Comparison of ENCODE assay signal across 19 mouse cellular contexts in genomic region chr1:81850462-81851144, GRCm38 (mm10).
DNase-seq lines count a peak whose midpoint lies in the region; ATAC-seq lines count a peak whose summit lies in the region.
"Had no signal": no experiment of that assay in that cellular context is flagged by ENCODE, and none has a peak within 500 bp of the region (broad histone marks: within the 10 kb centered on the region; RNA-seq: fewer than 3 reads in every experiment).

No protein-coding gene starts in this region.

- H3K27ac ChIP-seq in hindbrain, embryonic 13.5 days = no peak overlapping the region
- H3K27ac ChIP-seq in hindbrain, embryonic 10.5 days = no peak overlapping the region
- H3K27ac ChIP-seq in midbrain, embryonic 15.5 days = no peak overlapping the region
- no peak overlapping the region for H3K27ac ChIP-seq in midbrain, embryonic 10.5 days (replicated peaks)
- no peak overlapping the region for H3K27ac ChIP-seq in hindbrain, embryonic 16.5 days (ENCODE audit: low read depth, low read length)
- H3K27ac ChIP-seq: intestine, embryonic 15.5 days; left cerebral cortex, adult 2 months; liver, embryonic 12.5 days had no signal

- H3K4me1 ChIP-seq in hindbrain, embryonic 13.5 days (replicated peaks) = peaks cover 7% of the 10 kb centered on the region
- H3K4me1 ChIP-seq in hindbrain, embryonic 10.5 days (replicated peaks) = no peaks in the 10 kb centered on the region; the same call in 1 of the 2 replicates
- peaks cover 6% of the 10 kb centered on the region; the same call in 1 of the 2 replicates for H3K4me1 ChIP-seq in midbrain, embryonic 15.5 days
- H3K4me1 ChIP-seq in midbrain, embryonic 10.5 days = peaks cover 5% of the 10 kb centered on the region; the same call in 1 of the 2 replicates
- H3K4me1 ChIP-seq in hindbrain, embryonic 16.5 days (ENCODE audit: control insufficient read depth, insufficient read depth, low read depth, low read length) = no peaks in the 10 kb centered on the region; the same call in 1 of the 2 replicates
- H3K4me1 ChIP-seq: intestine, embryonic 15.5 days; liver, embryonic 12.5 days had no signal

- WGBS in hindbrain, embryonic 13.5 days = 66% methylated on average over 6 of the region's 6 CpGs
- 83% methylated on average over 6 of the region's 6 CpGs for WGBS in hindbrain, embryonic 10.5 days
- 68% methylated on average over 6 of the region's 6 CpGs for WGBS in midbrain, embryonic 15.5 days
- 90% methylated on average over 6 of the region's 6 CpGs for WGBS in midbrain, embryonic 10.5 days
- WGBS in hindbrain, embryonic 16.5 days = 67% methylated on average over 6 of the region's 6 CpGs

- H3K36me3 ChIP-seq in hindbrain, embryonic 13.5 days = no peaks in the 10 kb centered on the region
- no peaks in the 10 kb centered on the region for H3K36me3 ChIP-seq in hindbrain, embryonic 10.5 days
- H3K36me3 ChIP-seq in midbrain, embryonic 15.5 days (replicated peaks) = no peaks in the 10 kb centered on the region
- H3K36me3 ChIP-seq in midbrain, embryonic 10.5 days = no peaks in the 10 kb centered on the region
- no peaks in the 10 kb centered on the region for H3K36me3 ChIP-seq in hindbrain, embryonic 16.5 days (ENCODE audit: control insufficient read depth, insufficient read depth, low read length)
- H3K36me3 ChIP-seq: G1E; intestine, embryonic 15.5 days; liver, embryonic 12.5 days had no signal

- H3K27me3 ChIP-seq in hindbrain, embryonic 13.5 days = no peaks in the 10 kb centered on the region
- no peaks in the 10 kb centered on the region for H3K27me3 ChIP-seq in hindbrain, embryonic 10.5 days (ENCODE audit: insufficient read depth, poor library complexity, severe bottlenecking)
- H3K27me3 ChIP-seq in midbrain, embryonic 15.5 days (replicated peaks) = no peaks in the 10 kb centered on the region
- no peaks in the 10 kb centered on the region for H3K27me3 ChIP-seq in midbrain, embryonic 10.5 days (ENCODE audit: low read depth, poor library complexity, severe bottlenecking)
- no peaks in the 10 kb centered on the region for H3K27me3 ChIP-seq in hindbrain, embryonic 16.5 days (replicated peaks; ENCODE audit: control insufficient read depth, insufficient read depth, low read length)
- H3K27me3 ChIP-seq: intestine, embryonic 15.5 days; liver, embryonic 12.5 days had no signal

- no peaks in the 10 kb centered on the region for H3K9me3 ChIP-seq in hindbrain, embryonic 13.5 days
- H3K9me3 ChIP-seq in hindbrain, embryonic 10.5 days = no peaks in the 10 kb centered on the region
- no peaks in the 10 kb centered on the region for H3K9me3 ChIP-seq in midbrain, embryonic 15.5 days
- no peaks in the 10 kb centered on the region for H3K9me3 ChIP-seq in midbrain, embryonic 10.5 days (replicated peaks)
- no peaks in the 10 kb centered on the region for H3K9me3 ChIP-seq in hindbrain, embryonic 16.5 days (ENCODE audit: control insufficient read depth, low read length)
- H3K9me3 ChIP-seq: intestine, embryonic 15.5 days; liver, embryonic 12.5 days had no signal

- ATAC-seq in hindbrain, embryonic 13.5 days (ENCODE audit: low FRiP score) = peak; percentile 54; the same call in 1 of the 2 replicates
- ATAC-seq in midbrain, embryonic 15.5 days (replicated peaks) = peak; percentile 52
- 0 out of 2 replicates have a peak, but pooled peaks have one; percentile 17 for ATAC-seq in hindbrain, embryonic 16.5 days
- ATAC-seq: CD4-positive, CD25-positive, alpha-beta regulatory T cell, adult 4 months; intestine, embryonic 15.5 days; liver, embryonic 12.5 days had no signal

- peak; percentile 4 for DNase-seq in adrenal gland, postnatal 10 days
- no peak for DNase-seq in adrenal gland, postnatal 25 days
- DNase-seq in hindbrain, embryonic 10.5 days (ENCODE audit: low spot score) = no peak
- DNase-seq in midbrain, embryonic 10.5 days (ENCODE audit: low spot score) = no peak
- no peak for DNase-seq in right cerebral cortex, adult 2 months (ENCODE audit: low spot score in 2 of 2)
- DNase-seq: cerebellum, adult 11 months; cerebellum, postnatal 36 days; heart, postnatal 36 days; thymus, postnatal 36 days had no signal

- H3K4me2 ChIP-seq in hindbrain, embryonic 13.5 days = no peak overlapping the region
- H3K4me2 ChIP-seq in midbrain, embryonic 15.5 days = no peak overlapping the region
- no peak overlapping the region for H3K4me2 ChIP-seq in hindbrain, embryonic 16.5 days (ENCODE audit: low read length)
- H3K4me2 ChIP-seq: heart, embryonic 11.5 days; intestine, embryonic 15.5 days; liver, embryonic 12.5 days had no signal

- no peak overlapping the region for H3K9ac ChIP-seq in hindbrain, embryonic 13.5 days
- no peak overlapping the region for H3K9ac ChIP-seq in midbrain, embryonic 15.5 days
- no peak overlapping the region for H3K9ac ChIP-seq in hindbrain, embryonic 16.5 days (ENCODE audit: low read depth, low read length)
- H3K9ac ChIP-seq: intestine, embryonic 15.5 days; liver, embryonic 12.5 days had no signal

- no peak overlapping the region for H3K4me3 ChIP-seq in hindbrain, embryonic 13.5 days
- no peak overlapping the region for H3K4me3 ChIP-seq in hindbrain, embryonic 10.5 days
- H3K4me3 ChIP-seq in midbrain, embryonic 15.5 days = no peak overlapping the region
- no peak overlapping the region for H3K4me3 ChIP-seq in midbrain, embryonic 10.5 days
- no peak overlapping the region for H3K4me3 ChIP-seq in hindbrain, embryonic 16.5 days (ENCODE audit: low read length)
- H3K4me3 ChIP-seq: erythroblast, embryonic 14.5 days; intestine, embryonic 15.5 days; left cerebral cortex, adult 2 months; liver, embryonic 12.5 days had no signal
